Mouse (Mus musculus): ENCODE results near the gene Sec16b. TPM values are rescaled to one million over a fixed set of nuclear protein-coding genes. Genes with fewer than 3 reads are reported as not detected.

Gene Sec16b
- polyA plus RNA-seq (2015; fragmentation: Nextera tagmentation; extraction: Ambion mirVana), result 0.34 and 0.38 TPM in 2 replicates

DNA sequence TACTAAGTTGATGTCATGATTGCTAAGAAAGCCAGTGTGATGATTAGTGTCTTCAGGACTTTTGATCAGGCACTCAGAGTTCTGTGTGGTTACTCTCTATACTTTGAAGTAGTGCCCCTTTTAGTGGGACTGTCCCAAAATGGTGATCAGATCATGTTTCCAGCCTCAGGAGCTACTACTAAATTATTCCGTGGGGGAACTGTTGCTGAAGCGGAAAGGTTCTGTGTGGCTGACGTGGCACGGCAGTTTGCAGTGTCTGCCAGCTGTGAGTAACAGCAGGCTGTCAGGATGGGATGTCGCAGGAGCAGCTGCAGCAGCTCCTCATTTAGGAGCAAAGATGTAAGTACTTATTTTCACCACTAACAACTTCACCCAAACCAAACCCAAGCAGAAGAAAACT, at the start of gene Sec16b:
Gene Sec16b (plus strand): TSS at position 207 of the 400 bp plus-strand sequence.
- no peak for ATAC-seq (replicated peaks)
- H3K4me2 ChIP-seq (replicated peaks), result no peak within 1 kb of the TSS
- H3K4me1 ChIP-seq, result peaks cover 15% of the 10 kb centered on the region
- no peak within 1 kb of the TSS for H3K4me3 ChIP-seq
- H3K27me3 ChIP-seq, result no peaks in the 10 kb centered on the region
- H3K36me3 ChIP-seq, result no peaks in the 10 kb centered on the region
- H3K27ac ChIP-seq (replicated peaks), result peak within 1 kb of the TSS; percentile 35
- WGBS, result 25% methylated on average over 5 of the region's 5 CpGs
- no peaks in the 10 kb centered on the region for H3K9me3 ChIP-seq
- H3K9ac ChIP-seq (replicated peaks), result no peak within 1 kb of the TSS

DNA sequence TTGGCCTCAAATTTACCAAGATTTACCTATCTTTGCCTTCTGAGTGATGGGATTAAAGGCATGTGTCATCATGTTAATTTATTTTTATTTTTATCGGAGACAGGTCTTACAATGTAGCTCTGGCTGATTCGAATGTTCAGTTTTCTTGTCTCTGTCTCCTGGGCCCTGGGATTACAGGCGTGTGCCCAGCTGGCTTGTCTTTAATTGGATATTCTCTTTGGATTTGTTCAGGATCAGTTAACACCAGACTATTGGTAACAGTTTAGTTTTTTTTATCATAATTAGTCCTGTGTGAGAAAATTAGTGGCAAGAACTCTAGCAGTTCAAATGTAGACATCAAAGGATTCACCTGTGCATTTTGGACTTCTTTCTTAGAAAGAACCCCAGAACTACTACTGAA, 48.7 kb upstream of the Sec16b start:
- 32% methylated on average over 3 of the region's 3 CpGs for WGBS
- ATAC-seq (replicated peaks), result no peak
- peaks cover 17% of the 10 kb centered on the region for H3K4me1 ChIP-seq

DNA sequence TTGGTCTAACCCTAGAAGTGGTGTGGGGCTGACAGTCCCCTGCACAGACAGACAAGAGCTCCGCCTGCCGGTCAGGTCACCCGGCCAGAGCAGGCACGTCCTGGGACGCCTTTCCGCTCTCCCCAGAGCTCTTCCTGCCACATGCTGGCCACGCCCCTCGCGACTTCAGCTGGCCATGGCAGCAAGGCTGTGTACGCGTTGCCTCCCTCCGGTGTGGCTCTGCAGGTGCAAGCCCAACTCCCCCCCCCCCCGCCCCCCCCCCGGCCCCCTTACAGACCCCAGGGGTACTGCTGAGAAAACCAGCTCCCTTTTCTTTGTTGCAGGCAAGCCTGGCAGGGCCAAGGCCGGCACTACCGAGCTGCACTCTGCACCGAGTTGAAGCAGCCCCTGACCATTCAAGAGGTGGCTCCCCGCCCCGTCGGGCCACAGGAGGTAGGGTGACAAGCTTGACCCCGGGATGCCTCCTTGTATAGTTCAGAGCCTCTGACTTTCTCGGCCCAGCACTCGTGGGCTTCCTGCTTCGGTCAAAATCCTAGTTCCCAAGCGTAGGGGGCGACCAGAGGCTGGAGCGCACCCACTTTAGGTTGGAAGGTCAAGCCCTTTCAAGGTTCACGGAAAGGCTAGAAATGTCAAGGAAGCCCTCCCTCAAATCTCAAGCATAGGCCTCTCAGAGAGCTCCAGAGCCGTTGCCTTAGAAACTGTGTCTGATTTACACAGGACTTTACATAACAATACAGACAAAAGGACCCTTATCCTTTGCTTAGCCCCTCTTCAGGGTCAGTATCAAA, 47.9 kb upstream of the Sec16b start, which contains the start of gene Cryzl2:
Gene Cryzl2 (plus strand): TSS at position 157 of the 788 bp plus-strand sequence.
- no peak within 1 kb of the TSS for H3K27ac ChIP-seq (replicated peaks)
- H3K27me3 ChIP-seq, result no peaks in the 10 kb centered on the region
- peak within 1 kb of the TSS; percentile 27 for H3K4me3 ChIP-seq
- H3K4me1 ChIP-seq, result peaks cover 11% of the 10 kb centered on the region
- peak within 1 kb of the TSS; percentile 33; the same call in 1 of the 2 replicates for H3K9ac ChIP-seq (replicated peaks)
- ATAC-seq (replicated peaks), result peak; percentile 85
- no peaks in the 10 kb centered on the region for H3K9me3 ChIP-seq
- H3K36me3 ChIP-seq, result no peaks in the 10 kb centered on the region
- 4% methylated on average over 27 of the region's 29 CpGs for WGBS
- peak within 1 kb of the TSS; percentile 45 for H3K4me2 ChIP-seq (replicated peaks)

More for the DNA sequence above, 48.7 kb upstream of the Sec16b start:
- no peak overlapping the region for H3K27ac ChIP-seq (replicated peaks)
- no peak overlapping the region for H3K9ac ChIP-seq (replicated peaks)
- no peak overlapping the region for H3K4me2 ChIP-seq (replicated peaks)
- H3K9me3 ChIP-seq, result no peaks in the 10 kb centered on the region
- H3K4me3 ChIP-seq, result no peak overlapping the region
- H3K27me3 ChIP-seq, result no peaks in the 10 kb centered on the region
- H3K36me3 ChIP-seq, result no peaks in the 10 kb centered on the region

DNA sequence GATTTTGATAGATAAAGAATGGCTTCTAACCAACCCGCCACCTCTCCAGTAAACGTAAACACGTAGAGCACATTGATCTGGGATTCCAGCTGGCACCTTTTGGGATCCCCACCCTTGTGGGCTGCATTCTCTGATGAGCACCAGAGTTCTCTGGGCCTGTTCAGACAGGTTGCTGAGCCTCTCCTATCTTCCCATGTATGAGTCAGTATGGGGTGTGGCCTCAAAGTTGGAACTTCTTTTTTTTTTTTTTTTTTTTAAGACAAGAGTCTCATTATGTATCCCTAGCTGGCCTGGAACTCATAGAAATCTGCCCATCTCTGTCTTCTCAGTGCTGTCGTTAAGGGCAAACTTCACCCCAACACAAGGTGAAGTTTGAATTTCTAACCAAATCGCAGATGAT, 46.6 kb upstream of the Sec16b start:
- Histone ChIP-seq H3K4me3 (no peak overlapping the region), H3K27ac (replicated peaks) (no peak overlapping the region), H3K4me1 (peaks cover 11% of the 10 kb centered on the region), H3K36me3 (no peaks in the 10 kb centered on the region), H3K27me3 (no peaks in the 10 kb centered on the region), H3K9me3 (no peaks in the 10 kb centered on the region), H3K9ac (replicated peaks) (no peak overlapping the region), H3K4me2 (replicated peaks) (no peak overlapping the region)
- WGBS, result 91% methylated on average over 5 of the region's 5 CpGs
- no peak for ATAC-seq (replicated peaks)

DNA sequence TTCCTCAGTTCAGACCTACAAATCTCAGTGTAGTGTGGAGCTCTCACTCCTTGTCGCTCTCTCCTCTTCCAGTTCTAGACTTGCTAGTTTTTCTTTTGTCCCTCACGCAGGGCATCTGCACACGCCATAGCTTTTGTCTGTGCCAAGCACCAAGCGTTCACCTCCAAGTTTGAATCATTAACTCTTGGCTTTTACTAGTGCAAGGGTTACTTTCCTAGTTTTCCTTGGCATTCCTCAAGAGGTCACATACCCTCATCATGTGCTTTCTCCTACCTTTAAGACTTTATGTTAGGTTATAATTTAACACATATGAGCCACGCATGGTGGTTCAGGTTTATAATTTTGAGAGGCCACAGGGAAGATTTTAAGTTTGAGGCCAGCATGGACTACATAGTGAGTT, 45.3 kb upstream of the Sec16b start:
- no peak for ATAC-seq (replicated peaks)
- 92% methylated on average over 5 of the region's 5 CpGs for WGBS

GRCm38 (mm10) chr1:157462336-157462735, 44.2 kb upstream of the Sec16b start:
- Histone ChIP-seq H3K4me3 (no peak overlapping the region), H3K4me1 (peaks cover 11% of the 10 kb centered on the region), H3K4me2 (replicated peaks) (no peak overlapping the region), H3K36me3 (no peaks in the 10 kb centered on the region), H3K27ac (replicated peaks) (no peak overlapping the region), H3K27me3 (no peaks in the 10 kb centered on the region), H3K9me3 (no peaks in the 10 kb centered on the region), H3K9ac (replicated peaks) (no peak overlapping the region)
- no peak for ATAC-seq (replicated peaks)
- 22% methylated on average over 3 of the region's 3 CpGs for WGBS

More for the DNA sequence above, 45.3 kb upstream of the Sec16b start:
- H3K4me3 ChIP-seq, result no peak overlapping the region
- peaks cover 11% of the 10 kb centered on the region for H3K4me1 ChIP-seq
- no peaks in the 10 kb centered on the region for H3K36me3 ChIP-seq
- no peak overlapping the region for H3K9ac ChIP-seq (replicated peaks)
- H3K9me3 ChIP-seq, result no peaks in the 10 kb centered on the region
- no peak overlapping the region for H3K4me2 ChIP-seq (replicated peaks)
- no peaks in the 10 kb centered on the region for H3K27me3 ChIP-seq
- H3K27ac ChIP-seq (replicated peaks), result no peak overlapping the region

DNA sequence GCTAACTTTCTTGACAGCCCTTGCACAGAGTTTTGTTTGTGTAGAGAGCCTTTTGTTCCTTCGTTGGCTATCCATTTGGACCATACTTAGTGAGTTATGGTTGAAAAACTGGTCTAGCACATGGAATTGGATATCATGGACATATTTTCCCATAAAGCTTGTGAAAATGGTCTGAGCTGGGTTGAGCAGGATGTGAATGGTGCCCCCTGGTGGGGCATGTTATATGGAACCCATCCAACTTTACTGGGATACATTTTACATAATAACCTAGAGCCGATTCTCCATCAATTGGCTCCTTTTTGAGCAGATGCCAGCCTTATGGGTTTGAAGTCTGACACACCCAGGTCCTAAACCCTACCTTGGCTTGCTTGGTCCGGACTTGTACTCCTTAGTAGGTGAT, 41.3 kb upstream of the Sec16b start:
- Histone ChIP-seq H3K36me3 (no peaks in the 10 kb centered on the region), H3K9ac (replicated peaks) (no peak overlapping the region), H3K4me3 (no peak overlapping the region), H3K4me2 (replicated peaks) (no peak overlapping the region), H3K27ac (replicated peaks) (no peak overlapping the region), H3K4me1 (no peaks in the 10 kb centered on the region), H3K27me3 (no peaks in the 10 kb centered on the region), H3K9me3 (no peaks in the 10 kb centered on the region)
- ATAC-seq (replicated peaks), result no peak
- 65% methylated on average over 3 of the region's 3 CpGs for WGBS

- H3K4me2 ChIP-seq (replicated peaks), result no peak overlapping the region
- ATAC-seq (replicated peaks), result no peak
Measured at GRCm38 (mm10) chr1:157467866-157468265, 38.7 kb upstream of the Sec16b start.

DNA sequence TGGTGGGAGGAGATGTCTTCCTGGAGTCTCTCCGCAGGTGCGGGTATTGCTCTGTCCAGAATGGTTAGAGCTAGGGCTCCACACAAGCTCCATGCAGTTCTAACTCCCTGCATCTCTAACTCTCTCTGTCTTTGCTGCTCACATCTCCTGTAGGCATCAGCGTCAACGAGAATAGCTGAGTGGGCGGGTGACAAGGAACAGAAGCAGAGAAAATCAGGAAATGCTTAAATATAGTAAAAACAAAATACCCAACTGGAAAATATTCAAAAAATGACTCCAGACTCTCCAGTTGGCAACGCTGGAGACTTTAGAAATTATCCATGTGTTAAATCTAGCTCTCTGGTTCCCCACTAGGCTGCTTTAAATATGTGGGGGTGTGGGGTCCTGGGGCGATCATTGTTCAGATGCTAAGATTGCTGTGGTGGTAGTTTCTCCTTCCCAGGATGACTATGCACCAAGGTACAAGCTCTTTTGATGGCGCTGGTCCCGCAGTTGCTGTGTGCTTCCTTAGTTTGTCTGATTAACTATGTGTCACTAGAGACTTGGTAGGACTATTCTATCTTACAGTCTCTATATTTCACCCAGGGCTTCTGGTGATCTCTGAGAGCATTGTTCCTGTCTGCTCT, 35.7 kb upstream of the Sec16b start:
- no peak overlapping the region for H3K4me3 ChIP-seq
- no peak overlapping the region for H3K9ac ChIP-seq (replicated peaks)
- no peaks in the 10 kb centered on the region for H3K27me3 ChIP-seq
- H3K4me1 ChIP-seq, result no peaks in the 10 kb centered on the region
- no peaks in the 10 kb centered on the region for H3K9me3 ChIP-seq
- no peak overlapping the region for H3K4me2 ChIP-seq (replicated peaks)
- no peak for ATAC-seq (replicated peaks)
- H3K36me3 ChIP-seq, result no peaks in the 10 kb centered on the region
- H3K27ac ChIP-seq (replicated peaks), result no peak overlapping the region
- 91% methylated on average over 9 of the region's 9 CpGs for WGBS

More at GRCm38 (mm10) chr1:157467866-157468265, 38.7 kb upstream of the Sec16b start:
- Histone ChIP-seq H3K27ac (replicated peaks) (no peak overlapping the region), H3K9ac (replicated peaks) (no peak overlapping the region), H3K4me1 (no peaks in the 10 kb centered on the region), H3K27me3 (no peaks in the 10 kb centered on the region), H3K4me3 (no peak overlapping the region), H3K9me3 (no peaks in the 10 kb centered on the region), H3K36me3 (no peaks in the 10 kb centered on the region)
- 90% methylated on average over 8 of the region's 8 CpGs for WGBS

- Histone ChIP-seq H3K4me3 (no peak overlapping the region), H3K4me1 (no peaks in the 10 kb centered on the region), H3K4me2 (replicated peaks) (no peak overlapping the region), H3K36me3 (no peaks in the 10 kb centered on the region), H3K27me3 (no peaks in the 10 kb centered on the region), H3K9me3 (no peaks in the 10 kb centered on the region), H3K9ac (replicated peaks) (no peak overlapping the region), H3K27ac (replicated peaks) (no peak overlapping the region)
- 88% methylated on average over 7 of the region's 7 CpGs for WGBS
- ATAC-seq (replicated peaks), result no peak
Measured at GRCm38 (mm10) chr1:157472716-157473115, 33.8 kb upstream of the Sec16b start.

DNA sequence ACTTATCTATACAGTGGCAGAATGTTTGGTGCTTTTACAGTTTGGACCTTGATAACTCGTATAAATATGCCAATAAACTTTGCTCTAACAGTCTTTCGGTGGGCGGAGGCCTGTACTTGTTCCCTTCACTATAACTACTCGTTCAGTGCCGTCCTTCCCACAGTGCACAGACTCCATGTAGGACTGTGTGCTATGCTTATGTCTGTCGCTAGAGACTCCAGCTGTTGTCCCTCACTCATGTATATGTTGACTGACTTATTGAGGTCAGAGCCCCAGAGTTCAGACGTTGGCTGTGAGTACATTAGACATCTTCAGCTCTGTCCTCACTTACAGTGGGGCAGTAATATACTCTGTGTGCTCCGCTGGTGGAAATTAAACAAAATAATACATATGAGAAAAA, 31.7 kb upstream of the Sec16b start:
- no peak for ATAC-seq (replicated peaks)
- WGBS, result 87% methylated on average over 8 of the region's 8 CpGs

DNA sequence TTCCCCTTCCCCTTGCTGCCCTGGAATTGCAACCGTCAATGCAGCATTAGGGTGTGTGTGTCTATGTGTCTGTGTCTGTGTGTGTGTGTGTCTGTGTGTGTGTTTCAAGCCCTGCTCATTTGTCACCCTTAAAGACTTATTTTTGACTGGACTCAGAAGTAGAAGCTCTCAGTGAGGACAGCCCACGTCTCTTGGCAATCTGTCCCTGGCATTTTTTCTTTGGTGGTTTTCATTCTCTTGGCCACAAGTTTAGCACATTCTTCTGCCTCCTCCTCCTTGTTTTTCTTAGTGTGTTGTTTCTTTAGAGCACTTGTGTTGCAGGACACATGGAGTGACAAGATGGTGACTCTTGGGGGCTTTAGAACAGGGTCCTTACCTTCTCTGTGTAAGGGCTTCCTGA, 30.3 kb upstream of the Sec16b start:
- H3K4me2 ChIP-seq (replicated peaks), result no peak overlapping the region
- no peaks in the 10 kb centered on the region for H3K9me3 ChIP-seq
- ATAC-seq (replicated peaks), result no peak
- 73% methylated on average over 2 of the region's 2 CpGs for WGBS
- H3K36me3 ChIP-seq, result no peaks in the 10 kb centered on the region
- H3K9ac ChIP-seq (replicated peaks), result no peak overlapping the region
- no peaks in the 10 kb centered on the region for H3K4me1 ChIP-seq
- no peak overlapping the region for H3K27ac ChIP-seq (replicated peaks)
- H3K4me3 ChIP-seq, result no peak overlapping the region
- no peaks in the 10 kb centered on the region for H3K27me3 ChIP-seq

More for the DNA sequence above, 31.7 kb upstream of the Sec16b start:
- Histone ChIP-seq H3K4me3 (no peak overlapping the region), H3K9me3 (no peaks in the 10 kb centered on the region), H3K4me1 (no peaks in the 10 kb centered on the region), H3K4me2 (replicated peaks) (no peak overlapping the region), H3K36me3 (no peaks in the 10 kb centered on the region), H3K27me3 (no peaks in the 10 kb centered on the region), H3K9ac (replicated peaks) (no peak overlapping the region), H3K27ac (replicated peaks) (no peak overlapping the region)

Data from forebrain, embryonic 15.5 days (tissue).